In genomic region chr15:12322676-12323402, GRCm38 (mm10) we compare ENCODE assay signal across 8 mouse cellular contexts. TPM values are rescaled to one million over a fixed set of nuclear protein-coding genes. Genes with fewer than 3 reads are reported as not detected.
DNase-seq lines count a peak whose midpoint lies in the region; ATAC-seq and TF ChIP-seq lines count a peak whose summit lies in the region.

No protein-coding gene starts in this region.

- H3K27me3 ChIP-seq in lung, postnatal 0 days (replicated peaks; ENCODE audit: insufficient read depth, low read length), result no peaks in the 10 kb centered on the region
- H3K27me3 ChIP-seq in embryonic facial prominence, embryonic 12.5 days, result peaks cover 3% of the 10 kb centered on the region; the same call in 1 of the 2 replicates
- no peaks in the 10 kb centered on the region for H3K27me3 ChIP-seq in intestine, embryonic 16.5 days (replicated peaks; ENCODE audit: control insufficient read depth, insufficient read depth, low read length)
- no peaks in the 10 kb centered on the region for H3K27me3 ChIP-seq in small intestine, adult 2 months (ENCODE audit: control insufficient read depth, insufficient read depth, low read length)

- H3K27ac ChIP-seq in lung, postnatal 0 days (ENCODE audit: low read length), result peak overlapping the region; percentile 95
- no peak overlapping the region for H3K27ac ChIP-seq in embryonic facial prominence, embryonic 12.5 days
- no peak overlapping the region for H3K27ac ChIP-seq in intestine, embryonic 16.5 days (ENCODE audit: low read length)
- H3K27ac ChIP-seq in small intestine, adult 2 months (ENCODE audit: insufficient read depth, low read depth, low read length), result peak overlapping the region; percentile 94

- peak; percentile 42 for DNase-seq in lung, postnatal 0 days (ENCODE audit: low spot score)
- no peak for DNase-seq in lung, postnatal 10 days
- no peak for DNase-seq in cerebellum, adult 11-12 months
- no peak for DNase-seq in urinary bladder, postnatal 4 days (ENCODE audit: low spot score in 2 of 2)
- no peak for DNase-seq in frontal cortex, adult 2 months (ENCODE audit: extremely low spot score in 1 of 2, low spot score in 1 of 2)

- peaks cover 4% of the 10 kb centered on the region; the same call in 1 of the 2 replicates for H3K4me1 ChIP-seq in lung, postnatal 0 days (ENCODE audit: insufficient read depth, low read depth, low read length)
- peaks cover 9% of the 10 kb centered on the region for H3K4me1 ChIP-seq in embryonic facial prominence, embryonic 12.5 days
- peaks cover 11% of the 10 kb centered on the region for H3K4me1 ChIP-seq in intestine, embryonic 16.5 days (ENCODE audit: control insufficient read depth, insufficient read depth, low read length)
- H3K4me1 ChIP-seq in small intestine, adult 2 months (ENCODE audit: control insufficient read depth, insufficient read depth, insufficient read length, low read length), result peaks cover 10% of the 10 kb centered on the region; the same call in 1 of the 2 replicates

- 6% methylated on average over 9 of the region's 9 CpGs for WGBS in lung, postnatal 0 days
- 12% methylated on average over 9 of the region's 9 CpGs for WGBS in embryonic facial prominence, embryonic 12.5 days
- 11% methylated on average over 9 of the region's 9 CpGs for WGBS in intestine, embryonic 16.5 days
- WGBS in small intestine, adult 2 months, result 1% methylated on average over 9 of the region's 9 CpGs

- H3K4me2 ChIP-seq in lung, postnatal 0 days (replicated peaks; ENCODE audit: low read depth, low read length), result peak overlapping the region; percentile 75
- H3K4me2 ChIP-seq in embryonic facial prominence, embryonic 12.5 days (replicated peaks), result peak overlapping the region; percentile 75
- peak overlapping the region; percentile 83 for H3K4me2 ChIP-seq in intestine, embryonic 16.5 days (ENCODE audit: low read depth, low read length)

- no peak for TF ChIP-seq EP300 in lung, postnatal 0 days (IDR thresholded peaks at IDR 0.05)

- no peak for ATAC-seq in lung, postnatal 0 days
- ATAC-seq in embryonic facial prominence, embryonic 12.5 days (ENCODE audit: insufficient number of reproducible peaks, insufficient read depth, low FRiP score, low TSS enrichment), result no peak
- no peak for ATAC-seq in intestine, embryonic 16.5 days

- no peaks in the 10 kb centered on the region for H3K9me3 ChIP-seq in lung, postnatal 0 days (ENCODE audit: low read length)
- H3K9me3 ChIP-seq in embryonic facial prominence, embryonic 12.5 days, result no peaks in the 10 kb centered on the region
- no peaks in the 10 kb centered on the region for H3K9me3 ChIP-seq in intestine, embryonic 16.5 days (ENCODE audit: control insufficient read depth, low read length)

- H3K36me3 ChIP-seq in lung, postnatal 0 days (ENCODE audit: insufficient read depth, low read length), result no peaks in the 10 kb centered on the region
- no peaks in the 10 kb centered on the region for H3K36me3 ChIP-seq in embryonic facial prominence, embryonic 12.5 days
- H3K36me3 ChIP-seq in intestine, embryonic 16.5 days (ENCODE audit: control insufficient read depth, insufficient read depth, low read length), result no peaks in the 10 kb centered on the region
- peaks cover 4% of the 10 kb centered on the region for H3K36me3 ChIP-seq in small intestine, adult 2 months (ENCODE audit: control insufficient read depth, insufficient read depth, low read length)

- TF ChIP-seq POLR2A in small intestine, adult 2 months (IDR thresholded peaks at IDR 0.05; ENCODE audit: low read depth, low read length), result no peak

- H3K9ac ChIP-seq in lung, postnatal 0 days (replicated peaks; ENCODE audit: low read depth), result peak overlapping the region; percentile 84
- peak overlapping the region; percentile 99; the same call in 1 of the 2 replicates for H3K9ac ChIP-seq in embryonic facial prominence, embryonic 12.5 days
- H3K9ac ChIP-seq in intestine, embryonic 16.5 days (ENCODE audit: low read depth, low read length), result peak overlapping the region; percentile 99

- H3K4me3 ChIP-seq in lung, postnatal 0 days (ENCODE audit: low read depth, low read length), result peak overlapping the region; percentile 93
- H3K4me3 ChIP-seq in embryonic facial prominence, embryonic 12.5 days, result peak overlapping the region; percentile 97
- peak overlapping the region; percentile 98 for H3K4me3 ChIP-seq in intestine, embryonic 16.5 days (ENCODE audit: low read length)
- H3K4me3 ChIP-seq in small intestine, adult 2 months (ENCODE audit: low read depth, low read length), result peak overlapping the region; percentile 99

- no peak for TF ChIP-seq CTCF in lung, postnatal 0 days (IDR thresholded peaks at IDR 0.05)
- TF ChIP-seq CTCF in small intestine, adult 2 months (IDR thresholded peaks at IDR 0.05; ENCODE audit: extremely low read depth, insufficient read length, insufficient replicate concordance, low read depth, low read length), result no peak

RNA-seq across cellular contexts. Expression of gene 1810049J17Rik, which starts 1.1 kb away (rescaled TPM):
- polyA plus RNA-seq in lung, postnatal 0 days (2015; fragmentation: Nextera tagmentation; extraction: Ambion mirVana), result 0.33 and 1.1 TPM in 2 replicates
- polyA plus RNA-seq in embryonic facial prominence, embryonic 12.5 days (2016; fragmentation: Nextera tagmentation; extraction: Ambion mirVana), result 1.7 and 2.0 TPM in 2 replicates
- polyA plus RNA-seq in intestine, embryonic 16.5 days (2015; fragmentation: Nextera tagmentation; extraction: Ambion mirVana), result 0.81 and 2.1 TPM in 2 replicates
- polyA plus RNA-seq in small intestine, adult 2 months (2012; rRNA removed), result not detected in 2 replicates
- polyA plus RNA-seq in frontal cortex, adult 2 months (2012; rRNA removed), result 0.34 TPM in 1 of 2 replicates, not detected in the other

RNA-seq across cellular contexts. Expression of gene Golph3, which starts 1.6 kb away (rescaled TPM):
- 79.4 and 85.9 TPM in 2 replicates for polyA plus RNA-seq in lung, postnatal 0 days (2015; fragmentation: Nextera tagmentation; extraction: Ambion mirVana)
- polyA plus RNA-seq in embryonic facial prominence, embryonic 12.5 days (2016; fragmentation: Nextera tagmentation; extraction: Ambion mirVana), result 97.2 and 104 TPM in 2 replicates
- 66.9 and 74.3 TPM in 2 replicates for polyA plus RNA-seq in intestine, embryonic 16.5 days (2015; fragmentation: Nextera tagmentation; extraction: Ambion mirVana)
- polyA plus RNA-seq in small intestine, adult 2 months (2012; rRNA removed), result 64.4 and 103 TPM in 2 replicates
- 78.8 and 83.7 TPM in 2 replicates for polyA plus RNA-seq in frontal cortex, adult 2 months (2012; rRNA removed)

Comparison
In these comparisons a context has a peak if more than half of its experiments do, and no peak if none do; other contexts are left out.
1. H3K27ac ChIP-seq: peak in lung, postnatal 0 days (single experiment) and small intestine, adult 2 months (single experiment); none in embryonic facial prominence, embryonic 12.5 days (single experiment) and intestine, embryonic 16.5 days (single experiment).
2. Peak in every context shown above with its lines, with median percentiles within 50 percentile points of each other: H3K4me2 ChIP-seq, H3K4me3 ChIP-seq and H3K9ac ChIP-seq.